Mouse (Mus musculus) heart, embryonic 12.5 days (tissue): ENCODE measurements around the gene Gja5. TPM values are rescaled to one million over a fixed set of nuclear protein-coding genes. Genes with fewer than 3 reads are reported as not detected.
"Not testable (repeated sequence)": the region's sequence is repeated elsewhere in the genome, so short reads cannot be mapped to it uniquely, and the experiment has no call there.

Experiments
- ATAC-seq: fragments of 200-750 bp; cut with Nextera tagmentation; 2 replicates; pipeline ENCODE4 v1.8.0; 2017; ENCODE audit warnings: moderate TSS enrichment, moderate library complexity; ENCODE audit not compliant: insufficient number of reproducible peaks, low FRiP score
- H3K27ac ChIP-seq: fragments of 300-500 bp; sonication (generic); 2 replicates; pipeline ENCODE4 v1.5.1; 2016; ENCODE audit warnings: mild to moderate bottlenecking, moderate library complexity; ENCODE audit not compliant: poor library complexity, severe bottlenecking
- H3K27me3 ChIP-seq: fragments of 300-500 bp; sonication (generic); replicated peaks from 2 replicates; pipeline ENCODE4 v1.6.1; 2016; ENCODE audit warnings: mild to moderate bottlenecking, moderate library complexity
- H3K36me3 ChIP-seq: fragments of 300-500 bp; sonication (generic); 2 replicates; pipeline ENCODE4 v1.6.1; 2016; ENCODE audit warnings: mild to moderate bottlenecking, moderate library complexity
- H3K4me1 ChIP-seq: fragments of 300-500 bp; sonication (generic); replicated peaks from 2 replicates; pipeline ENCODE4 v1.6.1; 2016; ENCODE audit warnings: mild to moderate bottlenecking
- H3K4me2 ChIP-seq: fragments of 300-500 bp; sonication (generic); 2 replicates; pipeline ENCODE4 v1.6.1; 2016; ENCODE audit warnings: mild to moderate bottlenecking, moderate library complexity
- H3K4me3 ChIP-seq: fragments of 300-500 bp; sonication (generic); 2 replicates; pipeline ENCODE4 v1.5.1; 2016; ENCODE audit warnings: mild to moderate bottlenecking
- H3K9ac ChIP-seq: fragments of 300-500 bp; sonication (generic); 2 replicates; pipeline ENCODE4 v1.6.1; 2016; ENCODE audit warnings: mild to moderate bottlenecking, moderate library complexity
- H3K9me3 ChIP-seq: fragments of 300-500 bp; sonication (generic); replicated peaks from 2 replicates; pipeline ENCODE4 v1.6.1; 2016; ENCODE audit warnings: mild to moderate bottlenecking, moderate library complexity
- WGBS: fragments of 180-500 bp; shearing (Covaris S2); methylation state at CpG from one replicate; pipeline ENCODE4 v1.1.7; 2016; 5-methylcytosine and 5-hydroxymethylcytosine counted together
- polyA plus RNA-seq: library from polyadenylated mRNA; unstranded; fragments of >200 nt; fragmentation: Nextera tagmentation; extraction: Ambion mirVana; gene quantifications from 2 replicates; pipeline ENCODE4 v1.2.1, GENCODE M21; 2016

The Gja5 gene
- polyA plus RNA-seq, 1 experiment from 2014 or later = 151 TPM

DNA sequence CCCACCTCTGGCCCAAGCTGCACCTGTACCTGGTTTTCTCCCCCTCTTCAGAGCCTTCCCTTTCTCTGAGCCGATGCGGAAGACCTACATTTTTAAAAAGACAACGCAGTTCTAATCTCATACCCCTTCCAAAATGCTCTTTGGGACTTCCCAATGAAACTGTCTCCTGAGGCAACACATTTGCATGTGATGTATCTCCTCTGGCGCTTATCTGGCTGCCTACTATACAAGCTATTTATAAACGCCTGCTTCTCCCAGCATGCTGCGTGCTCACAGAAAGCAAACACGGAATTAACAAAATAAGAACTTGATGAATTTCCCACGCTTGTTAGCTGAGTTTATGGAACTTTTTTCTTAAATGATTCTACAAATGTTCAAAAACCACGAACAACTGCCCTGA, 167.4 kb downstream of the Gja5 start:
- H3K4me3 ChIP-seq = not testable (repeated sequence)

DNA sequence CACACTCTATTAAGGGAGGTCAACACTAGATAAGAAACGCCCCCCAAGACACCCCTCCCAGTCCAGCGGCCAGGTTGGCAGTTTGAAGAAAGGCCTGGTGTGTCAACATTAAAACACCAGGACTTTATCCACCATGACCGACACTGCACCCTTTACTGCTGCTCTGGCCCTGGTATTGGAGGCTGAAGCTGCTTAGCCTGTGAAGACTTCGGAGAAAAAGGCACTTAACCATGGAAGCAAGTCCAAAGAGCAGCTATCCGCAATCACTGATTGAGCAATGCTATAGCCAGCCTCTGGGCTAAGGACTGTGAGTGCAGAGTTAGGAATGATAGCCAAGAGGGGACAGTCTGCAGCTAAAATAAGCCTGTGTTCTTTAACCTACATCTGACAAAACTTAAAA, 167.9 kb downstream of the Gja5 start:
- Histone ChIP-seq H3K4me1 (peaks cover 22% of the 10 kb centered on the region), H3K27ac (peak overlapping the region; percentile 83), H3K4me2 (peak overlapping the region; percentile 19; the same call in 1 of the 2 replicates)
- ATAC-seq, H3K9me3 ChIP-seq, H3K4me3 ChIP-seq, H3K27me3 ChIP-seq, H3K36me3 ChIP-seq, H3K9ac ChIP-seq: not testable (repeated sequence)
- 45% methylated on average over 5 of the region's 5 CpGs for WGBS

More for the DNA sequence above, 167.4 kb downstream of the Gja5 start:
- H3K9me3 ChIP-seq, H3K36me3 ChIP-seq, H3K9ac ChIP-seq, ATAC-seq, H3K27me3 ChIP-seq: not testable (repeated sequence)
- H3K27ac ChIP-seq = peak overlapping the region; percentile 83
- H3K4me2 ChIP-seq = peak overlapping the region; percentile 19; the same call in 1 of the 2 replicates
- WGBS = 40% methylated on average over 9 of the region's 9 CpGs
- H3K4me1 ChIP-seq = peaks cover 22% of the 10 kb centered on the region

GRCm38 (mm10) chr3:97075744-97076350, 171.4 kb downstream of the Gja5 start:
- not testable (repeated sequence) for H3K4me2 ChIP-seq, H3K27me3 ChIP-seq, H3K27ac ChIP-seq, H3K36me3 ChIP-seq, H3K9ac ChIP-seq, H3K9me3 ChIP-seq, H3K4me3 ChIP-seq
- 5% methylated on average over 2 of the region's 11 CpGs for WGBS
- peak; percentile 87 for ATAC-seq
- peaks cover 17% of the 10 kb centered on the region for H3K4me1 ChIP-seq

DNA sequence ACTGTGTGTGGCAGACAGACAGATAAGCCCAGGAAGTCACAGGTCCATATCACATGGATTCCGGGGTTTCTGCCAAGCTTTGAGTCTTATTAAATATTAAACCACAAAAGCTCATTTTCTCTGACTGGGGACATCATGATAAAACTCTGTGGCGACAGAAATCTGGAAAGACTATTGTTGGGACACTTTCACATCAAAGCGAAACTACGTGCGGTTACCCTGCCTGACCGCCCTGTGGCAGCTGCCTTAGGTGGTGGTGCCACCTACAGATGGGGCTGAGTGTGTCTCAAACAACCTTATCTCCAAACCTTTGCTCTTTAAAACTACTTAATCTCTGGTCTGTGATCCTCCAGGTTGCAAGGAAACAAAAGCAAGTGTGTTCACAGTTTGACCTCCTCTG, 171.9 kb downstream of the Gja5 start:
- peak overlapping the region; percentile 22; the same call in 1 of the 2 replicates for H3K4me3 ChIP-seq
- no peaks in the 10 kb centered on the region for H3K36me3 ChIP-seq
- peak overlapping the region; percentile 50 for H3K4me2 ChIP-seq
- peaks cover 9% of the 10 kb centered on the region for H3K27me3 ChIP-seq
- WGBS = 23% methylated on average over 6 of the region's 6 CpGs
- H3K4me1 ChIP-seq = peaks cover 16% of the 10 kb centered on the region
- H3K9me3 ChIP-seq = no peaks in the 10 kb centered on the region
- ATAC-seq = 0 out of 2 replicates have a peak, but pooled peaks have one; percentile 63
- no peak overlapping the region for H3K9ac ChIP-seq
- H3K27ac ChIP-seq = peak overlapping the region; percentile 60

- H3K4me2 ChIP-seq = no peak overlapping the region
- 51% methylated on average over 4 of the region's 4 CpGs for WGBS
- no peaks in the 10 kb centered on the region for H3K4me1 ChIP-seq
- no peaks in the 10 kb centered on the region for H3K9me3 ChIP-seq
- ATAC-seq = no peak
- H3K36me3 ChIP-seq = no peaks in the 10 kb centered on the region
- H3K27me3 ChIP-seq = peaks cover 9% of the 10 kb centered on the region
- no peak overlapping the region for H3K9ac ChIP-seq
- H3K4me3 ChIP-seq = no peak overlapping the region
- no peak overlapping the region for H3K27ac ChIP-seq
Measured at GRCm38 (mm10) chr3:97078436-97078835, 173.9 kb downstream of the Gja5 start.

GRCm38 (mm10) chr3:97082156-97082555, 177.7 kb downstream of the Gja5 start:
- ATAC-seq = no peak
- Histone ChIP-seq H3K36me3 (peaks cover 3% of the 10 kb centered on the region; the same call in 1 of the 2 replicates), H3K4me1 (no peaks in the 10 kb centered on the region), H3K27ac (no peak overlapping the region), H3K27me3 (peaks cover 9% of the 10 kb centered on the region), H3K9me3 (peaks cover 14% of the 10 kb centered on the region), H3K9ac (no peak overlapping the region), H3K4me3 (no peak overlapping the region), H3K4me2 (no peak overlapping the region)
- 82% methylated on average over 5 of the region's 5 CpGs for WGBS

DNA sequence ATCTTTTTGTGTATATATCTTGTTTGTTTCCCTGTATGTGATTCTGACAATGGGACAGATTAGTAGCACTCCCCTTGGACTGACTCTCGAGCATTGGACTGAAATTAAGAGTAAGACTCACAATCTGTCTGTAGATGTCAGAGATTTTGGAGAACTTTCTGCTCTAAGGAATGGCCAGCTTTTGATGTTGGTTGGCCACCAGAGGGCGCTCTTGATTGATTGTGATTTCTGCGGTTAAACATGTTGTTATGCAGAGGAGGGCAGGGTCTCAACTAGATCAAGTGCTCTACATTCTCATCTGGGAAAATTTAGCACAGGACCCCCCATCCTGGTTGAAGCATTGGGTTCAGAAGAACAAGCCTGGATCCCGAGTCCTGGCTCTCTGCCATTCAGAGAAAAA, 182.8 kb downstream of the Gja5 start:
- H3K9me3 ChIP-seq = peaks cover 20% of the 10 kb centered on the region
- no peak overlapping the region for H3K4me2 ChIP-seq
- H3K4me3 ChIP-seq = no peak overlapping the region
- H3K4me1 ChIP-seq = no peaks in the 10 kb centered on the region
- 77% methylated on average over 4 of the region's 4 CpGs for WGBS
- no peak overlapping the region for H3K27ac ChIP-seq
- no peak for ATAC-seq
- no peaks in the 10 kb centered on the region for H3K27me3 ChIP-seq
- H3K36me3 ChIP-seq = peaks cover 3% of the 10 kb centered on the region; the same call in 1 of the 2 replicates
- no peak overlapping the region for H3K9ac ChIP-seq

DNA sequence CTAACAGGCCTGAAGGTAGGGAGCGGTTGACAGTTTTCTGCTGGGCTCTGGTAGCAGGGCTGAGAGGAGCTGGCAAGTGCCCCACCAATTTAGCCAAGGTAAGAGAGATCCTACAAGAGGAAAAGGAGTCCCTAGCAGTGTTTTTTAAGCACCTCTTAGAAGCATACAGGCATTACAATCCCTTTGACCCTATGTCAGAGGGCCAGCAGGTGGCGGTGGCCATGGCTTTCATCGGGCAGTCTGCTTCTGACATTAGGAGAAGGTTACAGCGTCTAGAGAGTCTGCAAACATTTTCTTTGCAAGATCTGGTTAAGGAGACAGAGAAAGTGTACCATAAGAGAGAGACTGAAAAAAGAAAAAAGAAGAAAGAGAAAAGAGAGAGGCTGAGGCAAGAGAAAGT, 183.8 kb downstream of the Gja5 start:
- not testable (repeated sequence) for H3K4me2 ChIP-seq, H3K36me3 ChIP-seq, H3K4me1 ChIP-seq, H3K27me3 ChIP-seq, H3K9ac ChIP-seq, ATAC-seq, H3K4me3 ChIP-seq, H3K27ac ChIP-seq
- WGBS = 82% methylated on average over 4 of the region's 4 CpGs
- peaks cover 20% of the 10 kb centered on the region for H3K9me3 ChIP-seq

- not testable (repeated sequence) for H3K4me3 ChIP-seq, H3K36me3 ChIP-seq, ATAC-seq, H3K27me3 ChIP-seq, H3K9ac ChIP-seq, H3K4me2 ChIP-seq, H3K27ac ChIP-seq, H3K4me1 ChIP-seq, H3K9me3 ChIP-seq
- WGBS = 85% methylated on average over 7 of the region's 7 CpGs
Measured at GRCm38 (mm10) chr3:97091971-97092370, 187.5 kb downstream of the Gja5 start.

DNA sequence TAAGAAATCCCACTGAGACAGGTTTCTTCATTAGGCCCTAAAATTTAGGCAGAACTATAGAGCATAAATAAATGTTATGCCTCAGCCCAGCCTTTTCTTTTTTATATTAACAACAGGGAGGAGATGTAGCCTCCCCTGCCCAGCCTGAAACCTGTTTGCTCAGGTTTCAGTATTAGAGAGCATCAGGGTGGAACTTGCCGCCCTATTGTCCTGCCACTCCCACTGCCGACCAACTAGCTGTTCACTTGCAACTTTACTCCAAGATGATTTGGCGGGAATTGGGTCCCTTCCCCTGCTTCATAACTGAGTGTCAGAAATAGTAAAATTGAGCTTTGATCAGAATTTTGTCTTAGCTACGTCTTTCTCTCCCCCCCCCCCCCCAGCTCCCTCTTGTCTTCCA, 192.2 kb downstream of the Gja5 start:
- H3K4me2 ChIP-seq, ATAC-seq, H3K27me3 ChIP-seq, H3K9ac ChIP-seq, H3K9me3 ChIP-seq, H3K36me3 ChIP-seq, H3K27ac ChIP-seq, H3K4me3 ChIP-seq: not testable (repeated sequence)
- WGBS = 72% methylated on average over 4 of the region's 4 CpGs
- H3K4me1 ChIP-seq = peaks cover 20% of the 10 kb centered on the region

GRCm38 (mm10) chr3:97100784-97101641, 196.5 kb downstream of the Gja5 start:
- WGBS = 53% methylated on average over 10 of the region's 10 CpGs
- H3K27ac ChIP-seq = peak overlapping the region; percentile 43; the same call in 1 of the 2 replicates
- no peaks in the 10 kb centered on the region for H3K27me3 ChIP-seq
- H3K4me1 ChIP-seq = peaks cover 24% of the 10 kb centered on the region
- H3K4me3 ChIP-seq = no peak overlapping the region
- ATAC-seq = no peak
- H3K36me3 ChIP-seq = no peaks in the 10 kb centered on the region
- H3K9ac ChIP-seq = no peak overlapping the region
- no peaks in the 10 kb centered on the region for H3K9me3 ChIP-seq
- no peak overlapping the region for H3K4me2 ChIP-seq
